Mouse (Mus musculus): ENCODE data around the gene Ddah1.

The Ddah1 gene

GRCm38 (mm10) chr3:145758561-145759378 is at the start of gene Ddah1:
Gene Ddah1, plus strand, starts transcription at chr3:145758675.
- peak; percentile 40 to 46 for DNase-seq (ENCODE audit: low spot score in 2 of 2)

GRCm38 (mm10) chr3:145715923-145716322 is 42.6 kb upstream of the Ddah1 start:
- DNase-seq (ENCODE audit: low spot score in 2 of 2), result no peak

DNA sequence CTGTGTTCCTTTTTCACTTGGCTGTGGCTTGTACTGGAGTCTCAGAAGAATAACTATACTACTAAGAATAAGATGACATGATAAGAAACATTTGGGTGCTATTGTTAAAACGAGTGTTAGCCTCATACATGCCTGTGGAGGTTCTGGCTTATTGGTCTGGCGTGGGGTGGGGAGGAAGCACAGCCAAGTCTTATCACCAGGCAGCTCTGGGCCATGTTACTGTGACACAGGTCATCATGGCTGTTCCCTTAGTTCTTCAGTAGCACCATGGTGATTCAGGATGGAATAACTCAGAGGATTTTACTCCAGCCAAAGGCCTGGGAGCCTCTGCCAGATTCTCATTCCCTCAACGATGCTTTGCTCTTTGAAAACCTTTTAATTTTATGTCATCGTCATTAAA is 38.8 kb upstream of the Ddah1 start:
- peak; percentile 30 to 41 for DNase-seq (ENCODE audit: low spot score in 2 of 2)

- DNase-seq (ENCODE audit: low spot score in 2 of 2), result no peak
Observed at GRCm38 (mm10) chr3:145725078-145725477, 33.4 kb upstream of the Ddah1 start.

DNA sequence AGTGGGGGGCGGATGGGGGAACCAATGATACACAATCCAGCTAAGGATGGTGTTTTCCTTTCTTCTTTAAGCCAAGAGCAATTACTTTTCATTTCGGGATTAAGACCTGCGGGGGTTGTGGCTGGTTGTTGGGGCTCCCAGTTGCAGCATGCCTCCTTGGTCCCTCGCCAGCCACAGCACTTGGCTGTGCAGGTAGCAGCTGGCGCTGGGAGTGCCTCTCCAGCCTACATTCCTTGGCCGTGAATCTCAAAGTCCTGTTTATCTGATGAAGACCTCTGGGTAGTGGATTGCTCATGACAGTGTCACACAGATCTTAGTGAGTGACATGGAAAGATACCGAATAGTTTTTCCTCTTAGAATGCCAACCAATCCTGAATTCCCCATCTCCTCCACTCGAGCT is 30.1 kb upstream of the Ddah1 start:
- DNase-seq (ENCODE audit: low spot score in 2 of 2), result no peak

GRCm38 (mm10) chr3:145729531-145729930 is 28.9 kb upstream of the Ddah1 start:
- DNase-seq (ENCODE audit: low spot score in 2 of 2), result peak; percentile 25 to 38

- no peak for DNase-seq (ENCODE audit: low spot score in 2 of 2)
Observed at GRCm38 (mm10) chr3:145730092-145730491, 28.4 kb upstream of the Ddah1 start.

- no peak for DNase-seq (ENCODE audit: low spot score in 2 of 2)
Observed at GRCm38 (mm10) chr3:145734857-145735256, 23.6 kb upstream of the Ddah1 start.

- no peak for DNase-seq (ENCODE audit: low spot score in 2 of 2)
Observed at GRCm38 (mm10) chr3:145736562-145736961, 21.9 kb upstream of the Ddah1 start.

- DNase-seq (ENCODE audit: low spot score in 2 of 2), result no peak
Observed at GRCm38 (mm10) chr3:145738662-145739061, 19.8 kb upstream of the Ddah1 start.

DNA sequence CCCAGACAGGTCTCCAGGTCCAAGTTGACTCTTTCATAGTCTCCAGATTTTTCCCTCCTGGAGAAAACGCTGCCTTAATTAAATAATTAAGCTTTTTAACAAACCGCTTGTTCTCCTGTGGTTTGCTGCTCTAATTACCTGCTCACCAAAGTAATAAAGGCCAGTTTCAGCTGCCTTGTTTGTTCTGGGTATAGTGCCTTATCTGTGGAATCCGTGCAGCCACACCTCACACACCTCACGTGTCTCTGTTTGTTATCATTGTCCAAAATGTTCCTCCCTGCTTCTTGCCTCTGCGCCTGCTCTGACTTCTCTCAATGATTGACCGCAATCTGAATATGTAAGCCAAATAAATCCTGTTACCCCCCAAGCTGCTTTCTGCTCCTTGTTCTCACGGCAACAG is 18.6 kb upstream of the Ddah1 start:
- no peak for DNase-seq (ENCODE audit: low spot score in 2 of 2)

DNA sequence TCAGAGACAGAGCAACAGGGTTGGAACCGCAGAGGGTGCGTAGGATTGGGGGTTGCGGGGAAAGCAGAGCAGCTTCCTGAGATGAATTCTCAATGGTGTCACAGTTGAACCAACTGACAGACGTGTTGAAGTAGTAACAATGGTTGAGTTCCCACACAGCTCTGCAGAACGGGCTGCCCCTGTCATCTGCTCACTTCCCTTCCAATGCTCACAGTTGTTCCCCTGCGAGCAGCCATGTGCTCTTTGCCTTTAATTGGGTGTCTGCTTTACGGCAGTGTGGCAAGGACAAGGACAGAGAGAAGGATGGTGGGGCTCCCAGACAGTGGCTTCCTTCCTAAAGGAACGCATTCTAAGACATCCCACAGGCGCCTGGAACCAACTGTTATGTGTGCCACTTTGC is 15.4 kb upstream of the Ddah1 start:
- DNase-seq (ENCODE audit: low spot score in 2 of 2), result no peak

DNA sequence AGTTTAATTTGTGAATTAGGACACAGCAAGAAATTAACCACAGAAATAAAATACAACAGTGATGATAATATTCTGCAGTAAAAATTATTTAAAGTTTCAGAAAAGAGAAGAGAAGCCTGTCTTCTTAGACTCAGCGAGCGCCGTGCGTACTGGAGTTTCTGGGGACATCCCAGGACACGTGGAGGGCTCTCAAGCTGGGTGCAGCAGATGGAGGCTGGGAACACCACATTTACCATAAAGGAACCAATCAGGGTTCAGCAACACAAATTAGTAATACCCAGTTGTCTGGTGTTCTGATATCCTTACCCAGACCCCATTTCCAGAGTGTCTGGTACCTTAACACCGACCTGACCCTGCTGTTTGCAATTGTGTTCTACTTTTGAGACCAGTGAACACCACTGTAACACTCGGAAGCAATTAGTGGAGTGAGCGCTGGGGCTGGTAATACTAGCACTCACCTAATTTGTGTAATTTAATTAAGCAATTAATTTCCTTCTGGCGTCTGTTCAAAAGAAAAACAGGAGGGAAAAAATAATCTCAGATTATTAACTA is 14.9 kb upstream of the Ddah1 start:
- DNase-seq (ENCODE audit: low spot score in 2 of 2), result no peak

- no peak for DNase-seq (ENCODE audit: low spot score in 2 of 2)
Observed at GRCm38 (mm10) chr3:145748626-145749025, 9.8 kb upstream of the Ddah1 start.

DNA sequence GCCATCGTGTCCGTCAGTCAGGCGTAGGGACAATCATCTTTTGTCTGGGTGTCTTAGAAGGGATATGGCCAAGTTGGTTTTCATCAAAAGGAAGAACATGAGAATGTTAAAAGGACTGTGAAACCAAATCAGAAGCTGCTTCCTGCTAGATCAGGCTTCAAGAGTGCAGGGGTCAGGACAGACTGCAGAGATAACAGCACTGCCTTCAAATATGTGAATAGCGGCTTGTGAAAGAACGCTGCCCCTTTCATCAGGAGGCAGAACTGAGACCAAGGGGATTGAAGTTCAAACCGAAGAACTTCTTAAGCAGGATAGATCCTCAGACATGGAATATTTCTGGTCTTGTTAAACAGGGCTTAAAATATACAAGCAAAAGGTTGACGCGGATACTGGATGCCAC is 2.0 kb upstream of the Ddah1 start:
- DNase-seq (ENCODE audit: low spot score in 2 of 2), result no peak

DNA sequence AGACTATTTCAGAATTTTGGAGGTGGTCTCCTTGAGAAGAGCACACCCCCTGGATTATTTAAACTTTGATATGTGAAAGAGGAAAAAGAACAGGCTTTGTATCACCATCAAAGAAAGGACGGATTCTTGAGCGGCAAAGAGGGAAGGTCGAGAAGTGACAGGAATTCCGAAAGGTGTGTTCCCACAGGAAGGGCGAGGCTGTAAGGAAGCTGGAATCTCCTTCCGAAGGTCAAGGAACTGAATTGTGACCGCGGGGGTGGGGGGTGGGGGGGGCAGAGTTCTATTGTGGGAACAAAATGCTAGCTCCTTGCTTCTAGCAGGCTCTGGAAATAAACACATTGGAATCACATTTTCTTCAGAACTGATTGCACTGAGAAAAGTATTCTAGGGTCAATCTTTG is 1.3 kb upstream of the Ddah1 start:
- peak; percentile 16 to 40 for DNase-seq (ENCODE audit: low spot score in 2 of 2)

DNA sequence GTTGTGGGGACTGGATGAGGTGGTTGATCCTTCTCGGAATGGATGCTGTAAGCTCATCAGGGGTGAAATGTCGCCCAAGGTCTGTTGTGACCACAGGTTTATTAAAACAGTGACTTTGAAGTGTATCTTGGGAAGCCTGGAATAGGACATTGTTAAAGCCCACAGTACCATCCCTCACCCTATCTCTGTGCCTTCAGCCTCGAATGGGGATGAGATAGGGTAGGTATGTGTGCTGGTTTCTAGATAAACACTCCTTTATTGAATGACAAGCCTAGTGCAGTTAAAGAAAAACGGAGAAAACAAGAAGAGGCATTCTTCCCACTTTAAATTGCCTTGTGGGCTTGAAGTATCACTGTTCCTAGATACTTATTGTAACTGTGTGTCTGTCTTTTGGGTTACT is 631 bp upstream of the Ddah1 start:
- DNase-seq (ENCODE audit: low spot score in 2 of 2), result no peak

GRCm38 (mm10) chr3:145759379-145760209 is 1.1 kb downstream of the Ddah1 start:
- no peak for DNase-seq (ENCODE audit: low spot score in 2 of 2)

- DNase-seq (ENCODE audit: low spot score in 2 of 2), result no peak
Observed at GRCm38 (mm10) chr3:145760547-145760946, 2.1 kb downstream of the Ddah1 start.

DNA sequence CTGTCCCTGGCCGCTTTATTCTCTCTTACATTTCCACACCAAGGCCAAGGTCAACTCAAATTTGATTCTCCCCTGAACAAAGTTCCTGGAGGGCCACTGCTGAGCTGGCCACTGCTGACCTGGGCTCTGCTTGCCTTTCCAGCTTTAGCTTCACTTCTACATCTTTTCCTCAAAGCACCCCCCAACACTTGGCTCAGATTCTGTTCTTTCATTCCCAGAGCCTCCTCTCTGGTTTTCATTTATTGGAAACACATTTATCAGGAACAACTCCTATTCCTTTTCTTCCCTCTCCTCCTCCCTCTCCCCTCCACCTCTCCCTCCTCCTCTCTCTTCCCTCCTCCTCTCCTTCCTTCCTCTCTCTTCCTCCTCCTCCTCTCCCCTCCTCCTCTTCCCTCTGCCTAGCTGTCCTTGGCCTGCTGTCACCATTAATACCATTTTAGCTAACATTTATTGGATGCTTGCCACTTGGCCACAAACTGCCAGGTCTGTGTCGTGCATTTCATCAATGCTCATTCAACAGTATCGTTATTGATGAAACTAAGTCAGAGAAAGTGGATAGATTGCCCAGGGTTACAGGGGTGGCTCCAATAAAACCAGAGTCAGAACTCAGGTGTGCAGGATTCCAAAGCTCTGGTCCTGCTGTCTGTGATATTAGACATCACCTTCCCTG is 3.2 kb downstream of the Ddah1 start:
- no peak for DNase-seq (ENCODE audit: low spot score in 2 of 2)

GRCm38 (mm10) chr3:145762957-145763641 is 4.6 kb downstream of the Ddah1 start:
- DNase-seq (ENCODE audit: low spot score in 2 of 2), result no peak

DNA sequence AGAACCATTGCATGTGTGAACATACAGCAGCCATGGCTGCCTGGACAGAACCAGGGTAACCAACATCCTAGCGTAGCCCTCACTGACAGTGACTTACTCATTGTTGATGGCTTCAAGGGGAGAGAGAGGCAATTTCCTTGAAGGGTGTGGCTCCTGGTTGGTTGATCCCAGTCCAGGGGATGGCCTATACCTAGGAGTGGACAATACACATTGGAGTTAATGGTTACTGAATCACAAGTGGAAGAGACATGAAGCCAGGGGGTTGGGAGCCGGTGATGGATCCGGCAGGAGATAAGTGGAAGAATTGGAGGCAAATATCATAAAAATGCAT is 5.1 kb downstream of the Ddah1 start:
- DNase-seq (ENCODE audit: low spot score in 2 of 2), result no peak
